ENCODE assay signal across 8 mouse cellular contexts in genomic region chr1:165091721-165092120, GRCm38 (mm10).
DNase-seq lines count a peak whose midpoint lies in the region; ATAC-seq lines count a peak whose summit lies in the region.

No protein-coding gene starts in this region.

- H3K36me3 ChIP-seq in lung, embryonic 16.5 days (ENCODE audit: control insufficient read depth, insufficient read depth, low read length) = no peaks in the 10 kb centered on the region

- H3K9ac ChIP-seq in lung, embryonic 16.5 days (ENCODE audit: low read length) = no peak overlapping the region

- no peak overlapping the region for H3K27ac ChIP-seq in lung, embryonic 16.5 days (ENCODE audit: low read length)

- H3K9me3 ChIP-seq in lung, embryonic 16.5 days (ENCODE audit: control insufficient read depth, low read length) = no peaks in the 10 kb centered on the region

- no peaks in the 10 kb centered on the region for H3K27me3 ChIP-seq in lung, embryonic 16.5 days (ENCODE audit: control insufficient read depth, insufficient read depth, low read depth, low read length)

- no peak overlapping the region for H3K4me3 ChIP-seq in lung, embryonic 16.5 days (ENCODE audit: low read length)

- H3K4me1 ChIP-seq in lung, embryonic 16.5 days (replicated peaks; ENCODE audit: control insufficient read depth, insufficient read depth, low read length) = no peaks in the 10 kb centered on the region; the same call in 1 of the 2 replicates

- DNase-seq in lung, postnatal 14 days = no peak
- DNase-seq in cerebellum, postnatal 10 days = peak; percentile 77 to 81
- peak; percentile 50 to 59 for DNase-seq in frontal cortex, postnatal 25 days (ENCODE audit: low spot score in 2 of 2)
- DNase-seq in layer of hippocampus, adult 9-11 months = peak; percentile 86
- peak; percentile 68 for DNase-seq in right cerebral cortex, postnatal 4 days
- DNase-seq in gastrocnemius, postnatal 4 days (ENCODE audit: low spot score in 2 of 2) = no peak

- WGBS in lung, embryonic 16.5 days = 7% methylated on average over 15 of the region's 15 CpGs

- ATAC-seq in lung, embryonic 16.5 days (ENCODE audit: low read depth) = no peak; the same call in 1 of the 2 replicates
- peak; percentile 52 for ATAC-seq in megakaryocyte progenitor cell, adult 5-6 weeks (replicated peaks; ENCODE audit: poor library complexity)

- peak overlapping the region; percentile 23 for H3K4me2 ChIP-seq in lung, embryonic 16.5 days (ENCODE audit: low read depth, low read length)

Comparison
In these comparisons a context has a peak if more than half of its experiments do, and no peak if none do; other contexts are left out.
1. DNase-seq: peak in cerebellum, postnatal 10 days (2 of 2), frontal cortex, postnatal 25 days (2 of 2), layer of hippocampus, adult 9-11 months (single experiment) and right cerebral cortex, postnatal 4 days (single experiment); none in lung, postnatal 14 days (single experiment) and gastrocnemius, postnatal 4 days (0 of 2).